Mouse (Mus musculus) erythroblast, embryonic 14.5 days (primary cell): ENCODE results near the gene Actl11.

Experiments used
- GATA1 ChIP-seq: IDR thresholded peaks from 2 replicates; pipeline ENCODE4 v1.6.1; 2012; ENCODE audit warnings: low read length, inconsistent platforms, mixed read lengths
- TAL1 ChIP-seq: IDR thresholded peaks from 3 replicates; pipeline ENCODE4 v1.6.1; 2012; ENCODE audit warnings: low read length, inconsistent platforms, mixed read lengths

GRCm38 (mm10) chr9:107906252-107906966 lies 21.9 kb upstream of the Actl11 start, which contains the start of gene Mst1r:
- TF ChIP-seq TAL1 (no peak), GATA1 (no peak)
